Mouse (Mus musculus): ENCODE results near the gene Muc13. TPM values are rescaled to one million over a fixed set of nuclear protein-coding genes. Genes with fewer than 3 reads are reported as not detected.

Gene Muc13
- 0.05 and 0.54 TPM in 2 replicates for polyA plus RNA-seq (2012; ENCODE audit: low replicate concordance)

GRCm38 (mm10) chr16:33793846-33794791, at the start of gene Muc13:
Gene Muc13 (plus strand): TSS chr16:33794037.

GRCm38 (mm10) chr16:33829301-33829831, 35.5 kb downstream of the Muc13 start, which contains the start of gene Itgb5:
Gene Itgb5 (plus strand): TSS chr16:33829665.

Other genes starting within 250 kb of the Muc13 start
- gene Heg1, start 109.7 kb upstream of the Muc13 start, polyA plus RNA-seq (2012; ENCODE audit: low replicate concordance), result 21.3 and 22.0 TPM in 2 replicates
- gene Itgb5, start 35.6 kb downstream of the Muc13 start, polyA plus RNA-seq (2012; ENCODE audit: low replicate concordance), result 11.5 and 16.4 TPM in 2 replicates
- gene Umps, start 173.0 kb downstream of the Muc13 start, polyA plus RNA-seq (2012; ENCODE audit: low replicate concordance), result 2.8 and 8.4 TPM in 2 replicates